Mouse (Mus musculus) heart, postnatal 0 days (tissue): ENCODE results near the gene Lrrc57. TPM values are rescaled to one million over a fixed set of nuclear protein-coding genes. Genes with fewer than 3 reads are reported as not detected.

Experiments used
- ATAC-seq: fragments of 200-750 bp; cut with Nextera tagmentation; 2 replicates; pipeline ENCODE4 v1.8.0; 2017; ENCODE audit warnings: low read depth, moderate number of reproducible peaks, moderate library complexity; ENCODE audit not compliant: insufficient read depth
- DNase-seq: peaks from one replicate; pipeline ENCODE4 v3.0.0-alpha.2; 2016; ENCODE audit warnings: low spot score
- H3K27ac ChIP-seq: fragments of 300-500 bp; sonication (generic); 2 replicates; pipeline ENCODE4 v1.5.1; 2014; ENCODE audit warnings: low read depth, mild to moderate bottlenecking
- H3K27me3 ChIP-seq: fragments of 300-500 bp; sonication (generic); 2 replicates; pipeline ENCODE4 v1.6.1; 2014; ENCODE audit warnings: low read length, mixed read lengths; ENCODE audit not compliant: control insufficient read depth, insufficient read depth
- H3K36me3 ChIP-seq: fragments of 300-500 bp; sonication (generic); replicated peaks from 2 replicates; pipeline ENCODE4 v1.6.1; 2014; ENCODE audit warnings: low read length, mixed read lengths; ENCODE audit not compliant: control insufficient read depth, insufficient read depth
- H3K4me1 ChIP-seq: fragments of 300-500 bp; sonication (generic); 2 replicates; pipeline ENCODE4 v1.6.1; 2014; ENCODE audit warnings: antibody characterized with exemption; ENCODE audit not compliant: control insufficient read depth, insufficient read depth
- H3K4me2 ChIP-seq: fragments of 300-500 bp; sonication (generic); 2 replicates; pipeline ENCODE4 v1.6.1; 2014; ENCODE audit warnings: low read depth, mild to moderate bottlenecking, low read length, moderate library complexity
- H3K4me3 ChIP-seq: fragments of 300-500 bp; sonication (generic); 2 replicates; pipeline ENCODE4 v1.5.1; 2014; ENCODE audit warnings: low read depth, low read length
- H3K9ac ChIP-seq: fragments of 300-500 bp; sonication (generic); replicated peaks from 2 replicates; pipeline ENCODE4 v1.6.1; 2014; ENCODE audit warnings: low read depth, low read length, mixed read lengths
- H3K9me3 ChIP-seq: fragments of 300-500 bp; sonication (generic); replicated peaks from 2 replicates; pipeline ENCODE4 v1.6.1; 2016; ENCODE audit warnings: low read length; ENCODE audit not compliant: control insufficient read depth
- CTCF ChIP-seq: IDR thresholded peaks from 2 replicates; pipeline ENCODE4 v1.5.1; 2016; ENCODE audit warnings: antibody characterized with exemption, control low read depth, low read depth
- EP300 ChIP-seq: IDR thresholded peaks from 2 replicates; pipeline ENCODE4 v1.6.1; 2016; ENCODE audit warnings: antibody characterized with exemption, low read depth
- WGBS: fragments of 180-500 bp; shearing (Covaris S2); extraction: QIAGEN DNeasy Blood & Tissue Kit; methylation state at CpG from one replicate; pipeline ENCODE4 v1.1.7; 2014; 5-methylcytosine and 5-hydroxymethylcytosine counted together
- polyA plus RNA-seq: library from polyadenylated mRNA; unstranded; fragments of >200 nt; fragmentation: Nextera tagmentation; extraction: Ambion mirVana; gene quantifications from 2 replicates; pipeline ENCODE4 v1.2.1, GENCODE M21; 2015
- total RNA-seq: library from RNA; depleted of rRNA; stranded (reverse); fragments of >200 nt; gene quantifications from 2 replicates; pipeline ENCODE4 v1.2.3, GENCODE M21; 2014; ENCODE audit warnings: low replicate concordance

The Lrrc57 gene
- total and polyA plus RNA-seq, 2 experiments from 2014 or later, result 18.0 to 28.3 TPM

- ATAC-seq (no peak), DNase-seq (no peak)
- WGBS, result 80% methylated on average over 2 of the region's 2 CpGs
- Histone ChIP-seq H3K4me1 (no peaks in the 10 kb centered on the region), H3K27me3 (no peaks in the 10 kb centered on the region), H3K4me3 (no peak overlapping the region), H3K9me3 (no peaks in the 10 kb centered on the region), H3K9ac (no peak overlapping the region), H3K36me3 (peaks cover 74% of the 10 kb centered on the region), H3K27ac (no peak overlapping the region), H3K4me2 (no peak overlapping the region)
- no peak for TF ChIP-seq EP300
These were observed 11.6 kb downstream of the Lrrc57 start for GRCm38 (mm10) chr2:120597734-120598133.

- DNase-seq (no peak), ATAC-seq (no peak)
- TF ChIP-seq CTCF (no peak), EP300 (no peak)
- Histone ChIP-seq H3K4me1 (no peaks in the 10 kb centered on the region), H3K4me3 (no peak overlapping the region), H3K9me3 (no peaks in the 10 kb centered on the region), H3K4me2 (no peak overlapping the region), H3K27me3 (no peaks in the 10 kb centered on the region), H3K36me3 (peaks cover 58% of the 10 kb centered on the region), H3K9ac (no peak overlapping the region), H3K27ac (no peak overlapping the region)
- WGBS, result 93% methylated on average over 1 of the region's 1 CpGs
These were observed 17.1 kb downstream of the Lrrc57 start for GRCm38 (mm10) chr2:120592227-120592626.

- Histone ChIP-seq H3K27ac (no peak overlapping the region), H3K9ac (no peak overlapping the region), H3K36me3 (peaks cover 58% of the 10 kb centered on the region), H3K27me3 (no peaks in the 10 kb centered on the region), H3K4me1 (no peaks in the 10 kb centered on the region), H3K4me3 (no peak overlapping the region), H3K9me3 (no peaks in the 10 kb centered on the region), H3K4me2 (no peak overlapping the region)
- DNase-seq (no peak), ATAC-seq (no peak)
- WGBS, result 81% methylated on average over 5 of the region's 5 CpGs
- TF ChIP-seq EP300, result no peak
- TF ChIP-seq CTCF, result no peak
These were observed 19.6 kb downstream of the Lrrc57 start for GRCm38 (mm10) chr2:120589759-120590158.

- Histone ChIP-seq H3K27me3 (no peaks in the 10 kb centered on the region), H3K4me3 (no peak overlapping the region), H3K36me3 (no peaks in the 10 kb centered on the region), H3K4me1 (no peaks in the 10 kb centered on the region), H3K9me3 (no peaks in the 10 kb centered on the region), H3K27ac (no peak overlapping the region), H3K9ac (no peak overlapping the region), H3K4me2 (no peak overlapping the region)
- no peak for ATAC-seq
- DNase-seq, result no peak
- TF ChIP-seq EP300 (no peak), CTCF (no peak)
- 57% methylated on average over 5 of the region's 5 CpGs for WGBS
These were observed 31.0 kb downstream of the Lrrc57 start for GRCm38 (mm10) chr2:120578286-120578685.

- no peak for ATAC-seq
- Histone ChIP-seq H3K4me1 (no peaks in the 10 kb centered on the region), H3K27ac (no peak overlapping the region), H3K27me3 (no peaks in the 10 kb centered on the region), H3K9me3 (no peaks in the 10 kb centered on the region), H3K36me3 (no peaks in the 10 kb centered on the region), H3K9ac (no peak overlapping the region), H3K4me3 (no peak overlapping the region), H3K4me2 (no peak overlapping the region)
- 65% methylated on average over 4 of the region's 4 CpGs for WGBS
- no peak for DNase-seq
- TF ChIP-seq CTCF (no peak), EP300 (no peak)
These were observed 31.5 kb downstream of the Lrrc57 start for GRCm38 (mm10) chr2:120577799-120578198.

- no peak for ATAC-seq
These were observed 33.3 kb downstream of the Lrrc57 start for GRCm38 (mm10) chr2:120575978-120576377.

More at GRCm38 (mm10) chr2:120575978-120576377, 33.3 kb downstream of the Lrrc57 start:
- WGBS, result 72% methylated on average over 2 of the region's 2 CpGs
- no peak for DNase-seq
- H3K4me1 ChIP-seq, result no peaks in the 10 kb centered on the region
- no peak overlapping the region for H3K9ac ChIP-seq
- H3K27me3 ChIP-seq, result no peaks in the 10 kb centered on the region
- 0 out of 2 replicates have a peak, but pooled peaks cover 9% of the 10 kb centered on the region for H3K36me3 ChIP-seq
- TF ChIP-seq CTCF, result no peak
- TF ChIP-seq EP300, result no peak
- no peak overlapping the region for H3K4me2 ChIP-seq
- H3K4me3 ChIP-seq, result no peak overlapping the region
- H3K9me3 ChIP-seq, result no peaks in the 10 kb centered on the region
- no peak overlapping the region for H3K27ac ChIP-seq
